8 mouse cellular contexts compared by ENCODE assay signal in the genomic region with DNA sequence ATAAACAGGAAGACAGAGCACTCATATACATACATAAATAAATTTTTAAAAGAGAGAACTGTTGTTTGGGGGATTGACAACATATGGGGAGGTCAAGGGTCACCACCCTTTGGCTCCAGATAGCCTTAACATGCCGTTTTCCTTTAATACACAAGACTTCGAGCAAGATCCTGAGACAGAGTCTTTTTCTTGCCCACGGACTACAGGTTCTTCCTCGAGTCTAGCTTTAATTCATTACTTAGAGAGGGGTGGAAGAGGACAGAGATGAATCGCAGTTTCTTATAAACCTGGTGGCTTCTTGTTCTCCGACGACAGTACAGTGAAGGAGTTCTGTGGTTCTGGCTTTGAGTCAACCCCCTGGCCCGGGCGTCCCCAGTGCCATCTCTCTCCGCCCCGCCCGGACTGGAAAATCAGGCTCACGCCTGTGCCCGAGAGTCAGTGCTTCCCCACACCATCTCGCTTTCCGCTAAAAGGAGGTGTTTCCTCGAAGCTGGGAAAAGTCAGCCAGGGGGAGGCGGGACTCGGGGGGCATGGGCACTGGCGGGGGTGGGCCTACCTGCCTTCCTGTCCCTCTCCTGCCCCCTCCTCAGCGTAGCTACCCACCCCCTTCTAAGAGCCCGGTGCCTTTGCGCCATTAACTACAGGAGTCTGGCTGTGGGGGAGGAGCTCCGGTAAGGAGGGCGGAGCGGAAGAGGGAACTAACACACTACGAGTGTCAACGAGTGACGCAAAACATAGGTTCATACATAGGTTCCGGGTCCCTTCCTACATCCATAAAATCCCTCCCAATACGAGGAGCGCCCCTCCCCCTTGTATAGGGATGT. TPM values are rescaled to one million over a fixed set of nuclear protein-coding genes. Genes with fewer than 3 reads are reported as not detected.
DNase-seq lines count a peak whose midpoint lies in the region; ATAC-seq and TF ChIP-seq lines count a peak whose summit lies in the region.

No protein-coding gene starts in this region.

- H3K4me3 ChIP-seq in embryonic fibroblast, embryonic 13.5 days (ENCODE audit: insufficient read depth, low read length): peak overlapping the region; percentile 8; the same call in 1 of the 2 replicates
- H3K4me3 ChIP-seq in hindbrain, embryonic 14.5 days (replicated peaks; ENCODE audit: low read length): peak overlapping the region; percentile 34
- peak overlapping the region; percentile 72 for H3K4me3 ChIP-seq in liver, adult 2 months (ENCODE audit: insufficient read depth, low read depth, low read length)

- no peak for TF ChIP-seq CTCF in embryonic fibroblast, embryonic 13.5 days (IDR thresholded peaks at IDR 0.05; ENCODE audit: borderline replicate concordance, insufficient read depth, low read length)
- TF ChIP-seq CTCF in liver, adult 2 months (IDR thresholded peaks at IDR 0.05; ENCODE audit: low read depth, low read length): no peak

- no peaks in the 10 kb centered on the region for H3K27me3 ChIP-seq in hindbrain, embryonic 14.5 days (ENCODE audit: control insufficient read depth, insufficient read depth, low read length)
- no peaks in the 10 kb centered on the region for H3K27me3 ChIP-seq in liver, adult 2 months (ENCODE audit: control insufficient read depth, insufficient read depth, low read length)

- H3K4me1 ChIP-seq in embryonic fibroblast, embryonic 13.5 days (ENCODE audit: control insufficient read depth, insufficient read depth, low read length): no peaks in the 10 kb centered on the region
- H3K4me1 ChIP-seq in hindbrain, embryonic 14.5 days (replicated peaks; ENCODE audit: control insufficient read depth, insufficient read depth, low read length): peaks cover 11% of the 10 kb centered on the region; the same call in 1 of the 2 replicates
- no peaks in the 10 kb centered on the region for H3K4me1 ChIP-seq in liver, adult 2 months (ENCODE audit: control insufficient read depth, insufficient read depth, low read length)

- no peaks in the 10 kb centered on the region for H3K36me3 ChIP-seq in hindbrain, embryonic 14.5 days (replicated peaks; ENCODE audit: control insufficient read depth, insufficient read depth)
- H3K36me3 ChIP-seq in liver, adult 2 months (ENCODE audit: control insufficient read depth, insufficient read depth, low read length): no peaks in the 10 kb centered on the region

- H3K4me2 ChIP-seq in hindbrain, embryonic 14.5 days (replicated peaks): peak overlapping the region; percentile 67

- H3K9ac ChIP-seq in hindbrain, embryonic 14.5 days: peak overlapping the region; percentile 50
- H3K9ac ChIP-seq in liver, adult 2 months (ENCODE audit: low read depth, low read length): peak overlapping the region; percentile 55

- 3% methylated on average over 32 of the region's 32 CpGs for WGBS in hindbrain, embryonic 14.5 days
- WGBS in liver, adult 2 months: 5% methylated on average over 32 of the region's 32 CpGs

- H3K9me3 ChIP-seq in hindbrain, embryonic 14.5 days (ENCODE audit: control insufficient read depth, low read length): no peaks in the 10 kb centered on the region

- peak; percentile 43; the same call in 1 of the 2 replicates for ATAC-seq in hindbrain, embryonic 14.5 days (ENCODE audit: low FRiP score)
- ATAC-seq in monocyte, adult 5-6 weeks (replicated peaks; ENCODE audit: insufficient number of reproducible peaks, low FRiP score, low TSS enrichment, poor library complexity, severe bottlenecking): peak; percentile 86

- no peak overlapping the region for H3K27ac ChIP-seq in embryonic fibroblast, embryonic 13.5 days (ENCODE audit: insufficient read depth, low read length)
- no peak overlapping the region for H3K27ac ChIP-seq in hindbrain, embryonic 14.5 days
- H3K27ac ChIP-seq in liver, adult 2 months (replicated peaks; ENCODE audit: insufficient read depth, low read depth, low read length): no peak overlapping the region

- TF ChIP-seq POLR2A in embryonic fibroblast, embryonic 13.5 days (IDR thresholded peaks at IDR 0.05; ENCODE audit: low read depth, low read length): peak; percentile 52; the same call in 1 of the 2 replicates
- TF ChIP-seq POLR2A in liver, adult 2 months (IDR thresholded peaks at IDR 0.05; ENCODE audit: extremely low read depth, insufficient read depth, low read length): no peak

- H3K79me2 ChIP-seq in liver, adult 2 months (ENCODE audit: control insufficient read depth, insufficient read depth, low read length): no peaks in the 10 kb centered on the region

- DNase-seq in urinary bladder, adult 2 months (ENCODE audit: low spot score): peak; percentile 58
- DNase-seq in urinary bladder, postnatal 10 days (ENCODE audit: low spot score): no peak
- peak; percentile 43 for DNase-seq in hindbrain, embryonic 14.5 days (ENCODE audit: low spot score)
- peak; percentile 60 for DNase-seq in liver, adult 2 months (ENCODE audit: extremely low read depth, low read depth, low spot score)
- DNase-seq in thymus, postnatal 4 days: peak; percentile 79
- DNase-seq in ovary, postnatal 10 days (ENCODE audit: low spot score): no peak

RNA-seq across cellular contexts. Expression of a gene that starts 11.7 kb away (rescaled TPM):
- polyA plus RNA-seq in urinary bladder, adult 2 months (2012; rRNA removed): 1.1 and 1.4 TPM in 2 replicates
- not detected in 2 replicates for polyA plus RNA-seq in embryonic fibroblast, embryonic 13.5 days (2011; ENCODE audit: insufficient read length, low read depth, missing spikeins)
- polyA plus RNA-seq in hindbrain, embryonic 14.5 days (2014; fragmentation: Nextera tagmentation; extraction: Ambion mirVana): not detected in 2 replicates
- total RNA-seq in liver, adult 2 months (2014; rRNA removed): 0.09 and 0.13 TPM in 2 replicates
- polyA plus RNA-seq in liver, adult 2 months (2012; rRNA removed): 0.22 and 0.38 TPM in 2 replicates
- 25.3 to 119 TPM (median 30.9 TPM) in 3 replicates for total RNA-seq in monocyte, adult 5-6 weeks (2017)

RNA-seq across cellular contexts. Expression of a gene that starts 24.4 kb away (rescaled TPM):
- polyA plus RNA-seq in urinary bladder, adult 2 months (2012; rRNA removed): 21.3 and 31.5 TPM in 2 replicates
- 12.1 and 13.6 TPM in 2 replicates for polyA plus RNA-seq in embryonic fibroblast, embryonic 13.5 days (2011; ENCODE audit: insufficient read length, low read depth, missing spikeins)
- polyA plus RNA-seq in hindbrain, embryonic 14.5 days (2014; fragmentation: Nextera tagmentation; extraction: Ambion mirVana): 9.3 and 10.8 TPM in 2 replicates
- 1.0 and 1.9 TPM in 2 replicates for total RNA-seq in liver, adult 2 months (2014; rRNA removed)
- polyA plus RNA-seq in liver, adult 2 months (2012; rRNA removed): 6.1 and 6.4 TPM in 2 replicates
- 23.2 to 34.3 TPM (median 24.7 TPM) in 3 replicates for total RNA-seq in monocyte, adult 5-6 weeks (2017)

Comparison
In these comparisons a context has a peak if more than half of its experiments do, and no peak if none do; other contexts are left out.
1. DNase-seq: peak in urinary bladder, adult 2 months (single experiment), hindbrain, embryonic 14.5 days (single experiment), liver, adult 2 months (single experiment) and thymus, postnatal 4 days (single experiment); none in urinary bladder, postnatal 10 days (single experiment) and ovary, postnatal 10 days (single experiment).
2. H3K4me3 ChIP-seq: peak in every context shown above with its lines; median percentile 72 in liver, adult 2 months; 34 in hindbrain, embryonic 14.5 days; 8 in embryonic fibroblast, embryonic 13.5 days.